Mouse (Mus musculus): Measurements from ENCODE around the gene Atp6v0a4.

The Atp6v0a4 gene

DNA sequence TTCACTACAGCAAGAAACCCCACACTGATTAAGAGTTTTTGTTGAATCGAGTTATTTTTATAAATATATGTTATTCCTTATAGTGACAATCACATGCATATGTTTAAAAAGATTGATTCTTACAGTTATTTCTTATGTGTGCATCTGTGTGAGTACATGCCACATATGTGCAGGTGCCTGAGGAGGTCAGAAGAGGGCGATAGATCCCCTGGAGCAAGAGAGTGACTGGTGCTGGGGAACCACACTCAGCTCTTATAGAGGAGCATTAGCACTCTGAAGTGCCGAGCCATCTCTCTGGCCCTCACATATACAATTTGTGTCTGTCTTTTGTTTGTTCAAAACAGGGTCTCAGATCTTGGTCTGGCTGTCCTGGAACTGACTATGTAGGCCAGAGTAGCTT lies 50.8 kb downstream of the Atp6v0a4 start:
- no peak for DNase-seq (ENCODE audit: low spot score)

DNA sequence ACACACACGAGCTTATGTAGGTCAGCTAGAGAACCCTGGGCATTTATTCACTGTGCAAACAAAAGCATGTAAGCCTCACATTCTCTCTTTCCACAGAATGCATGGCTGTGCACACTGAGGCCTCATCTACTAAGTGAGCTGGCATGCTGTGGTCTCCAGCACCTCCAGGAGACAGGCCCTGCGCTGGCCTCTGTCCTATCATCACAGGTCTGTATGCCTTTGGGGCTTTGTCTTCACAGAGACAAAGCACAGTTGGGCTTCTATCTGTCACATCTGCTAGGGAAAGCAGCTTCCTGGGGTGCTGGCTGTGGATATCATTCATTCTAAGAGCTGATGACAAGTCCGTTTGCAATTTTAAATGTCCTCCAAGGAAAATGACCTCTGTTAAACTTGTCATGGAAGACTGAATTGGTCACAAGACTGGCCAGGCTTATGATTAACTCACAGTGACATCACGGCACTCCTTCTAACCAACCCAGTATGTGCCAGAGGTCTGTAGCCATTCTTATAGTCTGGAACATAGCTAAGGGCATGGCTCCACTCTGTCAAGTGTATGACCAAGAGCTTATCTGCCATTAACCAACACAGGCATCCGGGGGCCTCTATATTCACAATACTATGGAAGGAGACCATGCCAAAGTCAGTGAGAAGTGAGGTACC lies 52.1 kb downstream of the Atp6v0a4 start:
- no peak for DNase-seq (ENCODE audit: low spot score)

DNA sequence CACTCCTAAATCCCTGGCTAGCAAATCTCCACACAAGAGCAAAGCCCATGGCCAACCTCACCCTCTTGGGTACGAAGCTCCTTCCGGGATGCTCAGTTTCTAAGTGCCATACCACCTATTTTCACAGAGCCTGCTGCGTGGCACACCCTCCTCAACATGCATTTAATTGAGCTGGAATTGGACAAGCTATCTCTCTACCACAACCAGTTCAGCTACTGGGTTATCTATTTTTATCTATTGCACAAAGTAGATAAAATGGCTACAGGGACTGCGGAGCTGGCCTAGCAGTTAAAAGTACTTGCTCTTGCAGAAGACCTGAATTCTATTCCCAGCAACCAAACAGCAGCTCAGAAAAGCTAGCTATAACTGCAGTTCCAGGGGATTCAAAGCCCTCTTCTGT lies 53.1 kb downstream of the Atp6v0a4 start:
- DNase-seq (ENCODE audit: low spot score), result no peak

DNA sequence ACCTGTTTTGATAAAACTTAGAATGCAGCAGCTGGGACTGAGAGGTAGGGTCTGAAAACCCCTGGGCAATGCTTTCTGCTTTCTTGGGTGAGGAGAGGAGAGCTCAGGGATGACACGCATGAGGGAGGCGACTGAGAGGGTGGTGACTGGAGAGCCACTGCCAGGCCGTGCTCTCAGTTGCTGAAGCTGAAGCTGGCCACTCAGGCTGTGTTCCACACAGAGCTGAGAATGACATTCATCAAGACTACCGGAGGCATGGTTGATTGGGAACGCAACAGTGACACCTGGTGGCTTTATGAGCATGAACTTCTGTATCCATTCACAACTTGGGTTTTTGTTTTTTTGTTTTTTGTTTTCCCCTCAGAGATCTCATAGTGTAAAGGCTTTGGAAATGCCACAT lies 58.2 kb downstream of the Atp6v0a4 start:
- peak; percentile 82 for DNase-seq (ENCODE audit: low spot score)

DNA sequence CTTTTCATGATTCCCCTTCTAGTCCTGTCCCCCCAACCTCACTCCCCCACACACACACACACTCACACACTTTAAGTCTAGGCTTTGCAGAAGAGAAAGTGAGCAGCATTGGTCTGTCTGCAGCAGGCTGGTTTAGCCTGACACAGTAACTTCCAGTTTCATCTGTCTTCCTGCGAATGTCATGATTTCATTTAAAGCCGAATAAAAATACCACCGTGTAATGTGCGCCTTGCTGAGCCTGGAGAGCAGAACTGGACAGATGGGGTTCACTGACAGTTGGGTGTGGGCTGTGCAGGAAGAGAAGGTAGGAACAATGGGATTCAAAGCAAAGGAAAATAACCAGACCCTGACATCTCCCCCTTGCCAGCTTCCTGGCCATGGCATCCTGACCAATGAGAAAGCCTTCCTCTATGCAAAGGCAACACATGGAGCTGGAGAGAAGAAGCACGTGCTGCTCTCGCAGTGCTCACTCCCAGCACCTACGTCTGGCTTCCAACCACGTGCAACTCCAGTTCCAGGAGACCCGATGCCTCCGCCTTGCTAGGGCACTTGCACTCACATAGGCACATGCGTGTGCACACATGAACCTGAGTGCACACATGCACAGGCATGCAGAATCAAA lies 58.8 kb downstream of the Atp6v0a4 start:
- DNase-seq (ENCODE audit: low spot score), result no peak

DNA sequence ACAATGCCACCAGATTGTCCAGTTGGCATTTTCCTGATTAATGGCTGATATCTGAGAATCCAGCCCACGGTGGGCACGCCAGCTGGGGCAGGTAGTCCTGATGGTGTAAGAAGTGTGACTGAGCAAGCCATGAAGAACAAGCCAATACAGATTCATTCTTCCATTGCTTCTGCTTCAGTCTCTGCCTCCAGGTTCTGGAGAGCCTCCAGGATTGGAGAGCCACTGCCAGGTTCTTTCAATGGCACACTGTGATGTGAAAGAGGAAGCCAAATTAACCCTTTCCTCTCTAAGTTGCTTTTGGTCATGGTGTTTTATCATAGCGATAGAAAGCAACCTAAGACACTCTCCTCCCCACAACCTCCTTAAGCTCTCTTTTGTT lies 59.3 kb downstream of the Atp6v0a4 start:
- DNase-seq (ENCODE audit: low spot score), result no peak

DNA sequence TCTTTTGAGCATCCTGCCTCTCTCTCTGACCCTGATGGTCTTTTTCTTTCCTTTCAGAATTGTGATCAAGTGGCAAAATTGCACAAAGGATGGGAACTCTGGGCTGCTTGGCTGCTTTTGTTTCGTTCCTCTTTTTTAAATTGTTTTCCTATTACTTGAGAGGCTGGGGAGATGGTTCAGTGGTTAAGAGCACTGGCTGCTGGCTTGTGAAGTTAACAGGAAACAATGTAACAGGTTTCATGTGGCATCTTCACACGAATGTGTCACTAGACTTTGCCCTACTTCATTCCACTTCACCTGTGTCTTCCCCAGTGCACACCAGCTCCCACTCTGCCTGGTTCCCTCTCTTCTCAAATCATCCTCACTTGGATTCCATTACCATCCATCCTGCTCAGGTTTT lies 59.8 kb downstream of the Atp6v0a4 start:
- DNase-seq (ENCODE audit: low spot score), result no peak

DNA sequence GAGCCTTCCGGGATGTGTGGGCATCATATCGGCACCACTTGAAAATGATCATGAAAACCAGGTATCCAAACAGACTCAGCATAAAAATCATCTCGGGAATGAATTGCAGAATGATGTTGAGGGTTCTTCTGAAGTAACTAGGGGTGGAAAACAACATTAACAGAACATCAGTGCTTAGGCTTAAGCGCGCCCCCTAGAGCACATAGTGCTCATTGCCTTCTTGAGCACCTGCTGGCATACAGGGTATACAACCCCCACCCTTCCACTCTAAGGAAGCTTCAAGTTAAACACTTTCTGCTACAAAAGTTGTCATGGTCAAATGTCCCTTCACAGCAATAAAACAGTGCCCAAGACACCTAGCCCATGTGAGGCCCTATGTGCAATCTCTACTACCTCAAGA lies 65.6 kb downstream of the Atp6v0a4 start:
- no peak for DNase-seq (ENCODE audit: low spot score)

DNA sequence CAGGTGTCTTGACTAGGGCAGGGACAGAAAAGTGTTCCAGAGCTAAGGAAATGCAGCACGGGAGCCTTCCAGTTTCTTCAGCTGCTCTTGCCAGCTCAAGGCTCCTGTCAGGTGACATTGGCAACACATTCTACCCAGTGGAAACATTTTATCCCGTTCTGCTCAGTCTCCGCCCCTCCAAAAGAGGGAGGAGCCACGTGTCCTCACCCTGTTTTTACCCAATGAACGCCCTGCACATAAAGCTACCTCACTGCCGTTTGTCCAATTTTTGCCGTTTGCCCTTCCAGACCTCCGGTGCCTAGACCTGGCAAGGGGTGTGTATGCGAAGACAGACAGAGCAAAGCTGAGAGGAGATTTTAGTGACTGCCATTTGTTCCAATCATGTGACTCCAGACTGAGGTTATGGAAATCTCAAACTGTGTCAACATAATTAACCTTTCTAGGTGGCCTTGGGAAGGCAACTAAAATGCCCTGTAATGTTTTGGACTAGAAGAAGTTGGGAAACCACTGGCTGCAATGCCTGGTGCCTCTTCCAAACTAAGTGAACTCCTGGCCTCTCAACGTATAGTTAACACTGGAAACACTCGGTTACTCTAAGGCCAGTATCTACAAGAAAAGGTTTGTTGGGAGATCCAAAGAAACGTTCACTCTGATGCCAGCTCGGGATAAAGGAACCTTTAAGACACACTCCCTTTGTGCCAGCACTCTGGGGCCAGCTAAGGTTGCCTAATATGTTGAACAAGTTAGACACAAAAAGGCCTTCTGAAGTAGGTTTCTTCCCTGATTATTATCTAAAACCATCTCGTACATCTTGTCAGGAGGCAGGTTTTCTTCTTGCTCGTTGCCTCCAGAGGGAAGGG lies 68.7 kb downstream of the Atp6v0a4 start:
- no peak for DNase-seq (ENCODE audit: low spot score)

DNA sequence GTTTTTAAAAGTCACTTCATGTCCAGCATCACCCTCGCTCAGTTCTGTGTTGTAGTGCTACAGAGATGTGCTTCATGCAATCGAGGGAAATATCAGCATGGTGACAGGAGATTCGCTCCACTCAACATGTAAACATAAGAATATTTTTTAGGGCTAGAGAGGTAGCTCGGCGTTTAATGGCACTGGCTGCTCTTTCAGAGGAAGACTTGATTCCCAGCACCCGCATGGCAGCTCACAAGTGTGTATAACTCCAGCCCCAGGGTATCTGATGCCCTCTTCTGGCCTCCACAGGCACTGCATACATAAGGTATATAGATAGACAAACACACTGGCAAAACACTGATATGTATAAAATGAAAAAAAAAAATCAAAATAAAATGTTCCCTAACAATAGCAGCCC lies 74.8 kb downstream of the Atp6v0a4 start:
- DNase-seq (ENCODE audit: low spot score), result no peak

DNA sequence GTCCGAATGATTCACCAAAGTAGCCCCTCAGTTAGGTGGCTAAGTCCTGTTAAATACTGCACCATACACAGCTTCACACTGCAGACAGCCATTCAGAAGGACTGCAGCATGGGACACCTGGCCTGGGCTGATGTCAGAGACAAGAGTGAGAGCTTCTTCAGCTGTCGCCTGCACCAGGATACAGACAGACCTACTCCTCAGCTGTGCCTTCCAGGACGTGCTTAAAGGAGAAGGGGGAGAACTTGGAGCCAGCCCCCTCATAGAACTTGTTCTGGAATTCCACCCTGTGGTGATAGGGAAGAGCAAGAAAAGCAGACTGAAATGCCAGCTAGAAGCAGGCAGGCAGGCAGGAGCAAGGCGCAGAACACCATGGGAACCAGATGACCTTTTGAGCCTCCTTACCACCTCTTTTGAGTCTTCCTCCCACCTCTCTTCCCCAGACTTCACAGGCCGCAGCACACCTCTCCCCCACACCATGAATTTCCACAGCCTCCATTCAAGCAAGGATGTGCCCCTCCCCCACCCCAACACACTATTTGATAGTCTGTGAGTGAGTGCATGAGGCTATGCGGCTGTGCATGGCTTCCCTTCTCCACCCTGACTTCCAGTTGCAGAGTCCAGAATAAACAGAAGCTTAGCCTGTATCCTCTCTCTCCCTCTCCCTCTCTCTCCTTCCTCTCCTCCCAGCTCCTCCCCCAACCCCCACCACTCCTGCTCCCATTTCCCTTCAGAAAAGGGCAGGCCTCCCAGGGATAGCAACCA lies 75.4 kb downstream of the Atp6v0a4 start:
- DNase-seq (ENCODE audit: low spot score), result no peak

DNA sequence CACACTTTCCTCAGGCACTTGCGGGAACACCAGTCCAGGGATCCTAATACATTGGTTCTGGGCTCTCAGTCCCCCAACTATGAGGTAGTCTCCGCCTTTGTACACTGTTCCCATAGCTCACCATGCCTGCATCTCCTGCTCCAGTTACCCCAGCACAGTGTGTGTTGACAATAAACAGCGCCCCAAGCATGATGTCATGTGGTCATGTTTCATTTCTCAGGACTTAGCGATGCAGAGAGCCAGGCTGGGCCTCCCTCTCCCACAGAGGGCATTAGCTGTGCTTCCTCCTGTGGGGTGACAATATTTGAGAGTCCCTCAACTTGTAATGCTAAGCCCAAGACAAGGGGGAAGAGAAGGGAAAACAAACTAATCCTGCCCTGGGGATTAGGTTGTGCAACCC lies 76.4 kb downstream of the Atp6v0a4 start:
- no peak for DNase-seq (ENCODE audit: low spot score)

DNA sequence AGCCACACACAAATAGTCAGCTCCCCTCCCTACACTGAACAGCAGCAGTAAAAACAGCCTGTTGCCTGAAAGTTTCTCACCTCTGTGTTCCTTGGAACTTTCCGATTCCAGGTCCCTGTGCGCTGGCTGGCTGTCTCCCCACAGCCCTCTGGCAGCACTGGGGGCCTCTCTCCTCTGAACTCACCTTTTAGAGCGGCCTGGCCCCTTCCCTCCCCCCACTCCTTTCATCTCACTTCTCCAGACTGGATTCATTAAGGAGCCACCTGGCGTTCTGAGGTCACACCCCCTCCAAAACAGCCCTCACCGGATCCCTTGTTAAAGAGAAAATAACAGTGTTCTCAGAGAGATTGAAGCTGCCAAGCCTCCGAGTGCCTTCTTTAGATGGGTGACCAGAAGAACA lies 77.5 kb downstream of the Atp6v0a4 start, which contains the start of gene Svopl:
Svopl (minus strand) TSS at position 159 of the 400 bp plus-strand sequence.
- no peak for DNase-seq (ENCODE audit: low spot score)

DNA sequence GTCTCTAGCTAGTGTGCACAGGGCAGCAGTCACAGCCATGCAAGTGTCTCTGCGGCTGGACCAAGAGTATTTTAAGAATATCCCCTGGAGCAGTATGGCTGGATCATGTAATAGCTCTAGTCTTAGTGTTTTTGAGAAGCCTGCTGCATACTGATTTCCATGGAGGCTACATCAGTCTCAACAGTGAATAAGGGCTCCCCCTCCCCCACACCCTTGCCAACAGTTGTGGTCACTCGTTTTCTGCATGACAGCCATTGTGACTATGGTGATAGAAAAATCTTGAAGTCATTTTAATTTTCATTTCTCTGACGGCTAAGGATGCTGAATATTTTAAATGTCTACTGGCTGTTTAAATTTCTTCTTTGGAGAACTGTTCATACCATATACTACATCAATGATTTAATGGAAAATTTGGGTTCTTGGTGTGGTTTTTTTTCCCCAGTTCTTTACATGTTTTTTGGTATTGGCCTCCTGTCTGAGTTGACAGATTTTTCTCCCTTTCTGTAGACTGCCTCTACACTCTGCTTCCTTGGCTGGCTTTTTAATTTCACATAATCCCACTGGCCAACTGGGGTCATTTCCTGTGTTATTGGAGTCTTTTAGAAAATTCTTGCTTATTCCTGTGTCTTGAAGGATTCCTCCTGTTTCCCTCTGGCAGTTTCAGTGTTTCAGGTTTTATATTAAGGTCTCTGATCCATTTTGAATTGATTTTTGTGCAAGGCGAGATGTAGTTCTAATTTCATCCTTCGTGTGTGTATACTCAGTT lies 91.4 kb downstream of the Atp6v0a4 start:
- no peak for DNase-seq (ENCODE audit: low spot score)

DNA sequence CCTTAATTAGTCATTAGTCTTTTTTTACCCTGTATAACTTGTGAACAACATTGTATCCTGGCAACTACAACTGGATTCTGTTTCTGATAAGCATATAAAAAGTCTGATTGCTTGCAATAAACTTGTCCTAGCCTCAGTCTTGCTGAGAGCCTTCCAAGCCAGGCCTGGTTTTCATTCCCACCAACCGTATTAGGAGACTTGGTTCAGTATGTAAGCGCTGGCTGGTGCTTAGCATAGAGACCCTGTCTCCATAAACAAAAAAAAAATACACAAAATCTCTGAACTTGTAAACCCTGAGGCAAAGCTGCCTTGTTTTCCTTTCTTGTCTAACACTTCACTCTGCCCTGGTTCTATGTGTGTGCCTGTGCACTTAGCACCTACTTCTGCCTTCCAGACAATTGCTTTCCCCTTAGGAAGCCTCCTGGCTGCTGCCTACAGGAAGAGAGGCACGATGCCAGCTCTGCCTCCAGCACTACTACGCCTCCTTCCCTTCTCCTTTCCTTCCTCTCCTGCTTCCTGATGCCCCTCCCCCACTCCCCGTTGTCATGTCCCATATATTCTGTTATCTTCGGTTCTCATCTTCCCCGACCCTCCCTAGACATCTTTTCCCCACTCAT lies 92.4 kb downstream of the Atp6v0a4 start:
- no peak for DNase-seq (ENCODE audit: low spot score)

DNA sequence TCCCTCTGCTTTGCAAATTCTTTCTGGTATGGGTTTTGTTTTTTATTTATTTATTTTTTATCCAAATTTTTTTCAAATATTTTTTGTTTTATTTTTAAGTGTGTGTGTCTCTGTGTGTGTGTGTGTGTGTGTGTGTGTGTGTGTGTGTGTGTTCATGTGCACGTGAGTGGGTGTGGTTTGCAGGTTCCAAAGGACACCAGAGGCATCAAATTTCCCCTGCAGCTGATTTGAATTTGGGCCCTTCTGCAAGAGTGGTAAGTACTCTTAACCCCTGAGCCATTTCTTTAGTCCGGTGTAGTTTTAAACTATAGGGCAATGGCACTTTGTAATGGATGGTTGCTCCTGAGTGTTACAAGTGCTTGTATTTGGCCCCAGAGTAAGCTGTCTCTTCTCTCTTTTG lies 96.2 kb downstream of the Atp6v0a4 start:
- no peak for DNase-seq (ENCODE audit: low spot score)

DNA sequence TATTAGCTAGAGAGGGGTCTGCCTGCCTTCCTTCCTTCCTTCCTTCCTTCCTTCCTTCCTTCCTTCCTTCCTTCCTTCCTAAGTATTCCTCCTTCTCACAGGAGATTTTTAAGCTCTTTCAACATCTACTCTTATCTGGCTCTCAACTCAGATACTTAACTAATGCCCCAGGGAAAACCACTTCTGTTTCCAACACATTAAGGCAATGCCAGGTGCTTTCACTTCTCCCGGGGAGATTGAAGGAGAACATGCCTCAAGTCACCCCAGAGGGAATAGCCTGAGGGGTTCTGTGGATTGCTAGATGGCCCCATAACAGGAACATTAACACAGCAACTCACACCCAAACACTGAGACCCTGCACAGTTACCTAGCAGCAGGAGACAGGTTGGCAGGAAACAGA lies 96.6 kb downstream of the Atp6v0a4 start:
- no peak for DNase-seq (ENCODE audit: low spot score)

DNA sequence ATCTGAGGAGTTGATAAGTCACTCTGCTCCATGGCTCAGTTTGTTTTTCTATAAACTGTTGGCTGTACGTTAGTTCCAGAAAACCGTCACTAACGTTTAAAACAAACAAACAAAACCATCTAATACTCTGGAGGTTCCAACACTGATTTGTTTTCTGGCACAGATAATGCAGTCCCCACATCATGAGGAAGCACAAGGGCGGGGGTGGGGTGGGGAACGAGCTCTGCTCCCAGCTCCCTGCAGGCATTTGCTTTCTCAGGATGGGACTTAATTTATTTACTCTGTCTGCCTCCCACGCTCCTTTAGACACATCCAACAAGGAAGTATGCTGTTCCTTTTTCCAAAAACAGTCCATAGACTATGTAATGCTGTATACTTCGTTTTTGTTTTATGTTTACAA lies 101.1 kb downstream of the Atp6v0a4 start:
- DNase-seq (ENCODE audit: low spot score), result no peak

DNA sequence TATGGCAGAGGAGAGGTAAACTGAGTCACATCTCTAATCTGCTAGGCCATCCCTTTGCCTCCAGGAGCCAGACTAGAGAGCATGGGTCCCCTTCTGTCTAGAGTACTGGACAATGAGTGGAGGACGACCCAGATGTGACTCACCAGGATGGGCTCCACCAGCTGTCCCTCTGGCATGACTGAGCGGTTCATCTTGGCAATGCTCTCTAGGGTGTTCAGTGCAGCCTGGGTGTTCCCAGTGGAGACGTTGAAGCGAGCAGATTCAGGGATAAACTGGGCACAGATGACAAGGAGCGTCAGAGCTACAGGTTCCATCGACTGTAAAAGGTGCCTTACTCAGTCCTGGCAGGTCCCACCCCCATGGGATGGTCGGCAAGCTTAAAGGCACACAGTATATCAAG lies 103.0 kb downstream of the Atp6v0a4 start:
- DNase-seq (ENCODE audit: low spot score), result no peak

DNA sequence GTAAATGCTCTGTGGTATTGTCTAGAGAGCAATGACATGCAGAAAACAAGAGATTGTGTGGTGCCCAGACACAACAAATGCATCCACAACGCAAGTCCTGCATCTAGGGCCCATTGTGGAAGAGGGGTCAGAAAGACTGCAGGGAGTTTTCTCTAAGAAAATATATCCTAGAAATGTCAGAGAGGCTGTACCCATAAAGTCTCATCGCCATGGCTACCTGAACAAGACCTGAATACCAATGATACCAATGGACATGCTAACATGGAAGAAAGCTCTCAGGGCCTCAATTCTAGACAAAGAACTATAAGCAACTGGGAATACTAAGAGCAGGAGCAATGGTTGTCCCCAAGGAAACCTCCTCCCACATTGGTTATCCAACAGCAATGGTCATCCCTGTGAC lies 111.6 kb downstream of the Atp6v0a4 start:
- DNase-seq (ENCODE audit: low spot score), result no peak

DNA sequence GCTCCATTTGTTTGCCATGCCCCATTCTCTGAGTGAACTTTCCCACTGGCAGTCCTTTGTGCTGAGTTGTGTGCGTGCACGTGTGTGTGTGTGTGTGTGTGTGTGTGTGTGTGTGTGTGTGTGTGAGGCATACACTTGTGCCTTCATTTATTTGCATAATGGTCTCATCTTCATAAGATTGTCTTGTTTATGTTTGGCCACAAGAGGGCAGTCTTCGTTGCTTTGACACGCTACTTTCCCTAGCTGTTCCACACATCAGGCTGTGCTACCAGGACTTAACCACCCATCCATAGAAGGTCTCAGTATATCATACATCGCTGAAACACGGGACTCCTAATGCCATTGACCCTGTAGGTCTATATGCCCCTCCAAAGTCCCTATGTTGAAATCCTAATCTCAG lies 116.9 kb downstream of the Atp6v0a4 start:
- peak; percentile 48 for DNase-seq (ENCODE audit: low spot score)

Measured in MN1 (cell line).